Mouse (Mus musculus): ENCODE data around the gene Gm28308. TPM values are rescaled to one million over a fixed set of nuclear protein-coding genes. Genes with fewer than 3 reads are reported as not detected.

Gm28308 gene
- total RNA-seq, 2 experiments from 2014 or later: not detected

- DNase-seq (ENCODE audit: low spot score in 2 of 2): no peak
Observed at GRCm38 (mm10) chr6:52169499-52170165, 43.5 kb downstream of the Gm28308 start.

DNA sequence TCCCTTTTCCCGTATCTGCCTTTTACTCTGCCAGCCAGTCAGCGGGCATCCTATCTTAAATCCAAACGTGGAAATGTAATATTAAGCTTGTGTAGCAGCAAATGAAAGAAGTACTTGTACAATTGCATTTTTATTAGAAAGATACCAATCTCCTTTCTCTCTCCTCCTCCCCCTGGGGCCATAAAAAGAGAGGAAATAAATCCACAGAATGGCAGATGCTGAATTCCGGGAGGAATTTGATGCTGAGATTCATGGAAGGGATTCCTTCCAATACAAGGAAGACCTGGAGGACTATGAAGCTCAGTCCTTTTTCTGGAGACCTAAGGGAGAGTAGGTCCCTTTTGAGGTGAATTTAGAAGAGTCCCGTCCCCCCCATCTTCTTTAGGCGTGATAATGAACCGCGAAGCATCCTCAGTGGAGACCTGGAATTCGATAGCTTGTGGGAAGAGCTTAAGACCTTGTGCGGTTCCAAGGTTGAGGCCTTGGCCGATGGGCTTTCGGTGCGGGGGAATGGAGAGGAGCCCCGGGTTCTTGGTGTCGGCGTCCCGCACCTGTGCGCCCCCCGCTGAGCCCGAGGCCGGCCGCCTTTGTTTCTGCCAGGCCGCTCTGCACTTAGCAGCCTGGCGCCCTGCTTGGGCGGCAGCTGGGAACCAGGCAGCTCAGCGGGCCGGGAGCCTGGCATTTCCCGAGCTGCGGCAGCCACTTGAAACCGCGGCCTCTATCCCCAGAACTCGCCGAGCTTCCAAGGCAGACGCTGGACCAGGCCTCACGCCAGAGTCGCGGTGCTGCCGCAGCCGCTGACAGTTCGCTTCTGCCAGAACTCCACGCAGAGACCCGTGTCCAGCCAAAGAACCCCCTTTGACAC, 44.7 kb downstream of the Gm28308 start:
- no peak for DNase-seq (ENCODE audit: low spot score in 2 of 2)

DNA sequence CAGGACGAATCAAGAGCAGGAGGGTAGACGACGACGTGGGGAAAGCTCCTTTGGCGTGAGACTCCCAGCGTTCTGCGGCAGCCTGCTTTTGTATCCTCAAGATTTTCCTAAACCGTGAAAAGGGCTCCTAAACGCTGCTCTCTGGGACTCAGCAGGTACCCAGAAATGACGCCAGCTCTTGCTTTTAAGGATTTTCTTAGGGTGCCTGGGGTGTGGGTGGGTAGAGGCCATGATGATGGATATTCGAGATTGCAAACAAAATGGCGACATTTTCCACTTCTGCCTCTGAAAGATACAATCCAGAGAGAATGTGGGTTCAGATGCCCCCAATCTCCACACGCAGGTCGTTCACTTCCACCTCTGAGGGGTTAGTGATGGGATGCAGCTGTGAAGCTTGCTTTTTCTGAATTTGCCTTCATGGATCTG, 45.4 kb downstream of the Gm28308 start:
- no peak for DNase-seq (ENCODE audit: low spot score in 2 of 2)

DNA sequence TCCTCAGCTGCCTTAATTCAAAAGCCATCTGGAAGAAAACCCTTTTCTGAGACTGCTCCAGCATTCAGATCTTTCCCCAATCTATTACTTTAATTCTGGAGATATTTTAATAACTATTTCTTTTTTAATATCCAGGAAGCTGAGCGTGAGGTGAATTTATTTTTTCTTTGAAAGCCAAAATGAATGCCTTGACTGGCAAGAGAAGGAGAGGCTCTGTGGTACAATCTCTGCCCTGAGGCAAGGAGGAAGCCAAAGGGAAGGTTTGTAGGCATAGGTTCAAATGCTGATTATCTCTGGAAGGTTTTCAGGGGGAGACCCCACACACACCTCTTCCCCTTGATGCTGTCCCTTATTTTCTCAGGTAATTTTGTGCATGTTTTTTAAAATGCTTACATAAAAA, 46.0 kb downstream of the Gm28308 start:
- DNase-seq (ENCODE audit: low spot score in 2 of 2): no peak

DNA sequence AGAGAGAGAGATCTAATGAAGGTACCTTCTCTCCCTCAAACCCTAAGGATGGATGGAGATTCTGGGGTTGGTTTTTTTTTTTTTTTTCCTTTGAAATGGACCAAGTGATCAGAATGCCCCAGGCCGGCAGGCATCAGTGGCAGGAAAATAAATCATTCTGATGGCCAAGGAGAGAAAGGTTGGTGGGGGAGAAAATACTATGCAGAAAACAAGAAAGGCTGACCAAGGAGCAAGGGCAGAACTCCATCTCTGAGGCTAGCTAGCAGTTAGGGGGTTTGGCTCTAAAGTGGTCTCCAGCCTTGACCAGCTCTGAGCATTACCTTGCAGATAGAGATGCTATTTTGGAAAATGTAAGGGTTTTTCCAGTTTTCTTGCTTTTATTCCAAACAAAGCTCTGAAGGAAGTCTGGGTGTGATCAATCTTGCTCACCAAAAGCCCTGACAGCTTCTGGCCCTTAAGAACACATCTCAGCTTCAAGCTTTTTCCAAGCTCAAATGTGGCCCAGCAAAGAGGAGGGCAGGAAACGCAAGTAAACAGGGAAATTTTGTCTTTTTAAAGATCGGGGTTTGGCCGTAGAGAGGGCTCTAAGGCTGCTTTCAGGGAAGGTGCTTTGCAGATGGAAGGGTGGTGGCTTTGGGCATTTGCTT, 46.6 kb downstream of the Gm28308 start:
- DNase-seq (ENCODE audit: low spot score in 2 of 2): no peak

DNA sequence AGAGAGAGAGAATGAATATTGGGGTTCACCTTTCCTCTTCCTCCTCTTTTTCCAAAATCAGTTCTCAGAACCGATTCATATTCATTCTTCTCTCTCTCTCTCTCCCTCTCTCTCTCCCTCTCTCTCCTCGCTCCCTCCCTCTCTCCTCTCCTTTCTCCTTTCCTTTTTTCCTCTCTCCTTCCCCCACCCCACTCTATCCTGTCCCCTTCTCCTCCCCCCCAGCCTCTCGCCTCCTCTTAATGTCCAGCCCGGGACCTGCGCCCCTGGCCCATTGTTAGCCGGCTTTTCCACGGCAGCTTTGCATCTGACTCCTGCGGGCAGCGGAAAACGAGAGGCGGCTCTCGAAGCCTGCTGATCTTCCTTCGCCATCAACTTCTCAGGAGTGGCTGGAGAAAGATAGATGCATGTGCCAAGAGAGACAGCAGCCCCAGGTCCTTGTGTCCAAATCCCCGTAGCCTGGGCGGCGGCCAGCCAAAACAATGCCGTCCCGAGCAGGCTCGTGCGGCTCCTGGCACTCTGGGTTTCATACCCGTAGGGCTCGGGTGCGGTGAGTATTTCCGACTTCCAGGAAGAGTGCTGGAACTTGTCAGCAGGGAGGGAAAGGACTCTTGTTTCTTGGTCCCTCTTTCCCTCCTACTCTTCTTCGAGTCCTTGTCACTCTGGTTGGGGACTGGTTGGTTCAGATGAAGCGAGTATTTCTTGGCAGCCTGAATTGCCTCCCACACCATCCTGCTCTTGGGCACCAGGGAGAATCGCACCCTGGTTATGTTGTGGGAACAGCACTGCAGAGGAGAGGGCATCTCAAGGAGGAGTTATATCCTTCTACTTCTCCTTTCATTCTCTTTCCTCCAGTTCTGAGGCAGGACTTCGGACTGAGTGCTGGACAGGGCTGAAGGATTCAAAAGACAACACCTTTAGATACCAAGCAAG, 47.4 kb downstream of the Gm28308 start:
- no peak for DNase-seq (ENCODE audit: low spot score in 2 of 2)

GRCm38 (mm10) chr6:52164626-52165440, 48.3 kb downstream of the Gm28308 start, which contains the start of gene Hoxa2:
Gene Hoxa2, minus strand, starts transcription at chr6:52164831.
- DNase-seq (ENCODE audit: low spot score in 2 of 2): no peak

DNA sequence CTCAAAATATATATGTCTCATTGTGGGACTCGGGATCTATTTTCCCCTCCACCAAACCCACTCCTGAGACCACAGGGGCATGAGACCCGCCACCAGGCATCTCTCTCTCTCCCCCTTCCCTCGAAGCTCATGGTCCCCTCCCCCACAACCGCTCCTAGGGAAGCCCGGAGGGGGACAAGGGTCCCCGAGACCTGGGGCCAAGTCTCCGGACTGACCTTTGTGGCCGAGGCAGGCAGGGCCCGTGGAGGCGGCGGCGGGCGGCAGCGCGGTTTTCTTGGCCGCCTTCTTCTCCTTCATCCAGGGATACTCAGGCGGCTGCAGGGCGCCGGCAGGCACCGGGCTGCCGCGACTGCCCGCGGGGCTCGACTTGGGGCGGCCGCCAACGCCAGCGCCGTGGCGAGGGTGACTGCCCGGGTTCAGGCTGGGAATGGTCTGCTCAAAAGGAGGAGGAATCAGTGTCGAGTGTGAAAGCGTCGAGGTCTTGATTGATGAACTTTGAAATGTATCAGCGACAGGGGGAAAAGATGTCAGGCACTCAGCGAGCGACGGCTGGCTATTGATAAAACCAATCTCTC, 49.0 kb downstream of the Gm28308 start:
- no peak for DNase-seq (ENCODE audit: low spot score in 2 of 2)

DNA sequence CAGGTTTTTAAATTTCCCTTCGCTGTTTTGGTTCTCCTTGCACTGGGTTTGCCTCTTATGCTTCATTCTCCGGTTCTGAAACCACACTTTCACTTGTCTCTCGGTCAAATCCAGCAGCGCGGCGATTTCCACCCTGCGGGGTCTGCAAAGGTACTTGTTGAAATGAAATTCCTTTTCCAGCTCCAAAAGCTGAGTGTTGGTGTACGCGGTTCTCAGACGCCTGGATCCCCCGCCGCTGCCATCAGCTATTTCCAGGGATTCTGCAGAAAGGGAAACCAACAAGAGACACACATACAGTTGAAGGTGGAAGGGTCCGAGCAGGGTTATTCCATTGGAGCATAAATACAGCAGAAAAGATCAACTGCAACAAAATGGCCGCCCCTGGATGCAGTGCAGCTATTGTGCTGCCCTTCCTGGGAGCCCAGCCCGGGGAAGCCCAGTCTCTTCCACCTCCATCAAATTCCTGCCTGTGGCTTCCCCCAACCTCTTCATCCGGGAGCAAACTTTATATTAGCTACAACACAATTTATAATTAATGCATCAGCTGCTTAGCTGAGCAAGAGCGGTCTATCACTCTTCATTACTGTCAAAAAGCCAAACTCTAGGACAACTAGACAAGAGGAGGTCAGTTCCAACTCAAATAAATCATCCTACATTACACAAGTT, 49.6 kb downstream of the Gm28308 start:
- no peak for DNase-seq (ENCODE audit: low spot score in 2 of 2)

DNA sequence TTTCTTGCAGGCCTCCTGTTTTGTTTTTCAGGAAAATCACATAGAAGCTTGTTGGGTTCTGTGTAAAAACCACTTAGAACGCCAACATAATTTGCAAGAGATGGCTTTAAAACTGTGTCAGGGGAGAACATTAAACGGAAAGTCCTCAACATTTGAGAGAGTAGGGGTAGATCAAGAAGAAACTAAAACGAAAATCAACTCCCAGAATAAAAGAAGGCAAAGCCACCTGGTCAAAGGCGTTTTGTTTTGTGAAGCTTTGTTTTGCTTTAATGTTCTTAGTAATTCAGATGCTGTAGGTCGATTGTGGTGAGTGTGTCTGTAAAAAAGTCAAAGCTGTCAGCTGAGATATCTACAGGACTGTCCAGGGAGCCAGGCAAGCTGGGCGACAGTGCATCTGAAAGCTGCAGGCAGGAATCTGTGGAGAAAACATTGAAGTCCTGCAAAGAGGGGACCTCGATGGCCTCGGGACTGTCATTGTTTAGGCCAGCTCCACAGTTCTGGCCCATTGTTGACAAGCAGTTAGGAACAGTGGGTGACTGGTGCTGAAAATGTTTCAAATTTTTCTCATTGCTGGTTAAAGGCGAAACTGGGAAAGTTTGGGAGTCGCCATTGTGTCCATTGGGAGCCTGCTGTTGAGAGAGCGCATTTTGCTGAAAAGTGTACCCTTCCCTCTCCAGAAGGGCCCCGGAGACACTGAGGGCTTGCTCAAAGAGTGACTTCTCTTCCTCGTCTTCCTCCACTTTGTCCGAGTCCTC, 50.4 kb downstream of the Gm28308 start:
- DNase-seq (ENCODE audit: low spot score in 2 of 2): no peak

DNA sequence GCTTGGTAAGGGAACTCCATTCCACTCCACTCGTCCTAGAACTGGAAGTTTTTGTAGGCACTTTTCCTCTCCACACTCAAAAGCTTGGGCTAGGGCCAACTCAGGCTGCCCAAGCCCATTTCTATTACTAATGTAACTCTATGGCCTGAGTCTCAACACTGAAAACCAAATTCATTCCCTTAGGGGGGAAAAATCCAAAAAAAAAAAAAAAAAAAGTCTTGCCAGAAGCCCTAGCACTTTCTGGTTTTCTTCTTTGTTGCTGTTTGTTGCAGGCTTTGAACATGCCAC, 51.1 kb downstream of the Gm28308 start:
- DNase-seq (ENCODE audit: low spot score in 2 of 2): no peak

DNA sequence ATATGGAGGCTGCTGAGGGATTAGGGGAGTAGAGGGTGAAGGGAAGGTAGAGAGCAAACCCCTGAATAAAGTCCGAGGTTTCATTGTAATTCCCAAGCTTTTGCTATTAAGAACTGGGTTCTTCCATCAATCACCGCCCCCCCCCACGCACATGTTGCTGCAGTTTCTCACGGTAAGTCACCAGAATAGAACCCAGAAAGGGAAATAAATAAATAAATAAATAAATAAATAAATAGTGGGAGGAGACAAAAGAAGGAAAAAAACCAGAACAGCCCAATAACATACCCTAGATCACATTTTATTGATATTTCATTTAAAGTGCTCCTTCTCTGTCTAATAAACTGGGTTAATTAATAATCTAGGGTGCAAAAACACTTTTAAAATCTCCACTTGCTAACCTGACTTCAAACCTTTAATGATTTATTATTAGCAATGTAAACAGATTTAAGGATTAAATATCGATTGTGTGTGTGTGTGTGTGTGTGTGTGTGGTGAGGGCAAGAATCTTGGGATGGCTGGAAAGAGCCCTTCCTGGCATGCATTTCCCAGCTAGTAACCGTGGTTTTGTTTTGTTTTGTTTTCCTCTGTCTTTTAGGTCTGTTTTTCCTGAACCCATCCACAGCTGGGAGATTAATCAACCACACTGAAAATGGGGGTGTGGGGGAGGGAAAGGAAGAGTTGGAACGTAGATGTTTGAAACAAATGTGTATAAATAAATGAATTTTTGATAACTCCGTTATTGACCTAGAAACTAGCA, 51.6 kb downstream of the Gm28308 start:
- no peak for DNase-seq (ENCODE audit: low spot score in 2 of 2)

DNA sequence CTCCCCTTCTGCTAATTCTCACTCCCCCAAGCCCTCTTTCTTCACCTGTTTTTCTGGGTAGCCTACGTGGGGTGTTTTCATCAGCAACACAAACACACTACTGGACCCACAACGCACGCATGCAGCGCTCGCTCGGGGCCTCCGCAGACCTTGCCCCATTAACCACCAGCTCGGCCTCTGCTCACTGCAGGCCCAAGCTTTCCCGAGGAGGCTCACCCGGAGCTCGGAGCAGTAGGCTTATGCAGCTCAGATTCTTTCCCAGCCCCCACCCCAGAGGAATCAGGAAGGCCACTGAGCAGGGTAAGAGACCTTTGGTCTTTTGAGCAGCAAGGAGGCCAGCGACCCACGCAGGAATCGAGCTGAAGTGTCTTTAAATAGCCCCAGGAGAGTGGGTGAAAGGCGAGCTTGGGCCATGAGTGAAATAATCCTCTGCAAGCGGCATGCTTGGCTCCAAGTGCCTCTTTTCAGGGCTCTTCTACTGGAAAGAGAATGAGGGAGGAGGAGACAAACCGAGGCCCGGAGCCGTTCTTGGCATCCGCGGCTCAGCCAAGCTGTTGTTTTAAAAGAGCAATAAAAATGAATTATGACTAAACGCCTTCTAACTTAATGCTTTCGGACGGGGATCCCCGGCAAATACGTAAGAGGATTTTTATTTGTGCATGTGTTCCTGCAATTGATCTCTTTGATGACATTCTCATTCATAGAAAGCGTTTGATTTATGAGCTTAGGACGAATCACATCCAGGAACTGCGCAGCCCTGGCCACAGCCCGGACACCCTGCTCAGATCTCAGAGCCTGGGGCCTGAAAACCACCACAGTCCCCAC, 52.4 kb downstream of the Gm28308 start:
- DNase-seq (ENCODE audit: low spot score in 2 of 2): no peak

- no peak for DNase-seq (ENCODE audit: low spot score in 2 of 2)
Observed at GRCm38 (mm10) chr6:52159979-52160378, 53.2 kb downstream of the Gm28308 start.

GRCm38 (mm10) chr6:52159164-52159761, 53.9 kb downstream of the Gm28308 start:
- no peak for DNase-seq (ENCODE audit: low spot score in 2 of 2)

GRCm38 (mm10) chr6:52158276-52159051, 54.7 kb downstream of the Gm28308 start, which contains the start of gene Hoxa1:
Gene Hoxa1, minus strand, starts transcription at chr6:52158317.
- no peak for DNase-seq (ENCODE audit: low spot score in 2 of 2)
